Mouse (Mus musculus): ENCODE data around the gene Alg2. TPM values are rescaled to one million over a fixed set of nuclear protein-coding genes. Genes with fewer than 3 reads are reported as not detected.

The Alg2 gene
- polyA plus RNA-seq (2015; fragmentation: Nextera tagmentation; extraction: Ambion mirVana): 250 and 255 TPM in 2 replicates

DNA sequence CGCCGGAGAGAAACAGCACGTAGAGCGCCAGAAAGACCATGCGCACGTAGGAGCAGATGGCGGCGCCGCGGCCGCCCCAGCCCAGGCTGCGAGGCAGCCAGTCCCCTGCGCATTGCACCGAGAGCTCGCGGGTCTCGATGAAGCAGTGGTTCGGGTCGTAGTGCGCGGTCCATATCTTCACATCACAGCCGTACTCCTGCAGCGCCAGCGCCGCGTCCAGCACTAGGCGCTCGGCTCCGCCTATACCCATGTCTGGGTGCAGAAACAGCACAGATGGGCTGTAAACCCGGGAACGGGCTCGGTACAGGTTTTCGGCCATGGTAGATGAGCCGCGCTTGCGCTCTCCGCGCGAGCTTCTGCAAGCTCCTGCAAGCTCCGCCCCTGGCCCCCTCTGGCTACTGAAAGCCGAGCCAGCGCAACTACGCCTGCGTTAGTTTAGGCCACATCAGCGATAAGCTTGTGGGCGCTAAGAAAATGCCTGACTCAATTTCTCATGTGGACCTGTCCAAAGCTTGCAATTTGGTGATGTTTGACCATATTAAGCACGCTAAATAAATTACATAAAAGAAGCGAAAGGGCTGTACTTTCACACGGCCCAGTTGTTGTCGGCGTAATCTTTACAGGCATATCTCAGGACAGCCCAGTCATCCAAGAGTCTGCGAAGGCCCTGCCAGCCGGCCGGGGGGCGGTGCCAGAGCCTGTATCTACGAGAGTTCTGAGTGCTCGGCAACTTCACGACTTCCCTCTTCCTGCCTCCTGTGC lies at the start of gene Alg2, which contains the start of gene Sec61b:
TSS of gene Alg2 (minus strand) at position 366 of the 762 bp plus-strand sequence.
TSS of gene Sec61b (plus strand) at position 691 of the 762 bp plus-strand sequence.
- peak within 1 kb of the TSS; percentile 90 for H3K9ac ChIP-seq (replicated peaks)
- H3K4me2 ChIP-seq (replicated peaks): peak within 1 kb of the TSS; percentile 68
- peak within 1 kb of the TSS; percentile 98 for H3K27ac ChIP-seq
- WGBS: under 1% methylated on average over 57 of the region's 58 CpGs
- H3K27me3 ChIP-seq: no peaks in the 10 kb centered on the region
- peaks cover 33% of the 10 kb centered on the region for H3K4me1 ChIP-seq (replicated peaks)
- H3K9me3 ChIP-seq: no peaks in the 10 kb centered on the region; the same call in 1 of the 2 replicates
- H3K4me3 ChIP-seq (replicated peaks): peak within 1 kb of the TSS; percentile 79
- ATAC-seq: peak; percentile 98
- peaks cover 58% of the 10 kb centered on the region for H3K36me3 ChIP-seq

DNA sequence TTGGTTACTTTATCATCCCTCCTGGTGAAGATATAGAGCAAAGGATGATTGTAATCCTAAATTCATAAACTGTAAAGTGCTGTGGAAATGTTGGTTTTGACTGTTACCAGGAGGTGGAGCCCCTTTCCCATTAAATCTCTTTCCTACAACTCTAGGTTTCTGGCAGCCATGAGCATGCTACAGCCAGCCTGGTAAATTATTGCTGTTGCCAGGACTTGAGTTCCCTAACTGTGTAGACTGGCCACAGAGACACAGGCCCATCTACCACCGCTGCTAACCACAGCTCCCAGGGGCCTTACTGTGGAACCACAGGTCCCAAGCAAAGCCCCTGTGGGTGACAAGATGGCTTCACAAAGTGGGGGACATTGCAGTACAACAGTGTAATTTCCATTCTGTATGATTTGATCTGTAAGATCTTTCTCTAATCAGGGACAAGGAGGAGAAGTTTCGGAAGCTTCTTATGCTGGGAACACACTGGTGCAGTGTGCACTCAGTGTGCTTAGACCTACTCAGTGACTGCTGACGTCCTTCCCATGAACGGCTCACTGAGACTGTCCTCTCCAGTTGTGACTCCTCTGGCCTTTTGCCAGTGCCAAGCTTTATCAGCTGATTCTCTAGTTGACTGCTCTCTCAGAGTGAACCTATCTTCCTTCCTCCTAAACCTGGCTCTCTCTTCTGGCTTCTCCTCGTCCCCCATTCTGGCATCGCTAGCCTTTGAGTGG lies 47.9 kb upstream of the Alg2 start:
- Histone ChIP-seq H3K36me3 (no peaks in the 10 kb centered on the region), H3K9ac (replicated peaks) (no peak overlapping the region), H3K27ac (no peak overlapping the region), H3K4me2 (replicated peaks) (no peak overlapping the region), H3K4me3 (replicated peaks) (no peak overlapping the region), H3K27me3 (no peaks in the 10 kb centered on the region), H3K4me1 (replicated peaks) (peaks cover 11% of the 10 kb centered on the region; the same call in 1 of the 2 replicates), H3K9me3 (no peaks in the 10 kb centered on the region)
- WGBS: 88% methylated on average over 6 of the region's 6 CpGs
- peak; percentile 66; the same call in 1 of the 2 replicates for ATAC-seq

DNA sequence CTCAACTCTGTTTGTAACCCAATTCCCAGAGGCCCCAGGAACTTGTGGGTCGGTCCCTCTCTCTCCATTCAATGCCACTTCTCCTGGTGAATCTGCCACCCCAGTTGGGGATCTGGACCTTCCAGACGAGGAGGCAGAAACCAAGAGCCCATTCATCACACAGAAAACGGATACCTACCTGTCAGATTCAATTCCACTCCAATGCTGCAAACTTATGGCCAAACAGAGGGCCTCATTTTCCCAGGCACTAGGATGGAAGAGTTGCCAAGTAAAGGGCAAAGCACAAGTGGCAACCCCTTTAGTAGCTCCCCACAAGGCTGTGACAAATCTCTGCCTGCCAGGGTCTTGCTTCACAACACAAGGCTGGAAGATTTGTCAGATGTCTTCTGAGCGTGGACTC lies 45.9 kb upstream of the Alg2 start:
- no peaks in the 10 kb centered on the region for H3K27me3 ChIP-seq
- no peak for ATAC-seq
- no peak overlapping the region for H3K4me3 ChIP-seq (replicated peaks)
- H3K4me1 ChIP-seq (replicated peaks): peaks cover 11% of the 10 kb centered on the region; the same call in 1 of the 2 replicates
- H3K36me3 ChIP-seq: no peaks in the 10 kb centered on the region
- WGBS: 72% methylated on average over 4 of the region's 4 CpGs
- no peak overlapping the region for H3K27ac ChIP-seq
- H3K4me2 ChIP-seq (replicated peaks): no peak overlapping the region
- no peaks in the 10 kb centered on the region for H3K9me3 ChIP-seq
- H3K9ac ChIP-seq (replicated peaks): no peak overlapping the region

DNA sequence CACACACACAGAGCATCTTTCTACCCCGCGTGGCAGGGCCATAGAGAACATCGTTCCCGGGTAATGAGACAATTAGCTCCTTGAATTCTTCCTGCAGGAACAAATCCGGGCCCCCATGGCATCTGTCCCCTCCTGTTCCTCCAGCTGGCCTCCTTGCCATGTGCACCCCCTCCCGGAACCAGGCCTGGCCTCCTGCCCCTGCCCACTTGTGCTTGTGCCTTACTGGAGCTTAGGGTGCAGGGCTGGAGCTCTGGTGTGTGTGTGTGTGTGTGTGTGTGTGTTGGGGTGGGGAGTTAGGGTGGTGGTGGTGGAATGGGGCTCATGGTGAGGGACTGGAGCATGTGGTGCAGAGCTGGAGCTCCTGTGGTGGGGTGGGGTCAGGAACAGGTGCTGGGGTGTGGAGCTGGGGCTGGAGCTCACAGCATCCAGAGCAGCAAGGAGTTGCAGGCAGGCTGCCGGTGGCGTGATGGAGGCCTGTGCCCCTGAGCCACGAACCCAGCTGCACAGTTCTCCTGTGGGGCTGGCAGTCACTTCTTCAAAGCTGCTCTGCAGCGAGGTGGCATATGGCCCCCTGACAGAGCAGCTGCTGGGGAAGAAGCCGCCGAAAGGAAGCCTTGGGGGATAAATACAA lies 44.5 kb upstream of the Alg2 start:
- Histone ChIP-seq H3K4me2 (replicated peaks) (no peak overlapping the region; the same call in 1 of the 2 replicates), H3K4me3 (replicated peaks) (no peak overlapping the region), H3K27me3 (no peaks in the 10 kb centered on the region), H3K4me1 (replicated peaks) (peaks cover 11% of the 10 kb centered on the region; the same call in 1 of the 2 replicates), H3K36me3 (no peaks in the 10 kb centered on the region), H3K9me3 (no peaks in the 10 kb centered on the region), H3K27ac (no peak overlapping the region), H3K9ac (replicated peaks) (no peak overlapping the region)
- ATAC-seq: peak; percentile 68
- 53% methylated on average over 12 of the region's 12 CpGs for WGBS

DNA sequence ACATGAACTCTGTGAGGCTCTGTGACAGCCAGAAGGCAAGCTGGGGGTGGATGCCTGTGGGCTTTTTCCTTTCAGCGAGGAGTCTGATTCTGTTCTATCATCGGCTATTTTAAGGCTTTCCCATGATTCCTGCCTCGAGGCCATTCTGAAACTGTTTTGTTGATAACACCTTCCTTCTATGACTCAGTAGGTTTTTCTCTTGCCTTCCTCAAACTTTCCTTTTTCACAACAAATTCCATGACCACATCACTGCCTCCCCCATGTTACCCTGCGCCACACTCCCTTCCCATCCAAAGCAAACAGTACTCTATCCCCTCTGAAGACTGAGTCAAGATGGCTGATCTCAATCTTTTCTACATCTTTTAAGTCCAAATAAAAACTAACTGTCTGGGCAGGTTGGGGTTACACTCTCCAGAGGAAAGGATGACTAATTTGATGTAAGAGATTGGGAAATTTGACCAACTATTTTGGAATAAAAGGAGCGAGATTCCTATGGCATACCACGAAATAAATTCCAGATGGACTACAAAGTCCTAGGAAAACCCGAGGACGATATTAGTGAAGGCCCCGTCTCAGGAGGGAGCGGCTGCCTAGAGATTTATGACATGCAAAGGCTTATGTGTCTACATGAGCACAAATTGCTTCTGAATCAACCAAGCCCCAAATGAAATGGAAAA lies 30.8 kb upstream of the Alg2 start:
- no peak for ATAC-seq
- Histone ChIP-seq H3K9me3 (no peaks in the 10 kb centered on the region), H3K4me1 (replicated peaks) (no peaks in the 10 kb centered on the region), H3K27ac (no peak overlapping the region), H3K9ac (replicated peaks) (no peak overlapping the region), H3K36me3 (no peaks in the 10 kb centered on the region), H3K4me3 (replicated peaks) (no peak overlapping the region), H3K27me3 (no peaks in the 10 kb centered on the region), H3K4me2 (replicated peaks) (no peak overlapping the region)
- 88% methylated on average over 10 of the region's 10 CpGs for WGBS

DNA sequence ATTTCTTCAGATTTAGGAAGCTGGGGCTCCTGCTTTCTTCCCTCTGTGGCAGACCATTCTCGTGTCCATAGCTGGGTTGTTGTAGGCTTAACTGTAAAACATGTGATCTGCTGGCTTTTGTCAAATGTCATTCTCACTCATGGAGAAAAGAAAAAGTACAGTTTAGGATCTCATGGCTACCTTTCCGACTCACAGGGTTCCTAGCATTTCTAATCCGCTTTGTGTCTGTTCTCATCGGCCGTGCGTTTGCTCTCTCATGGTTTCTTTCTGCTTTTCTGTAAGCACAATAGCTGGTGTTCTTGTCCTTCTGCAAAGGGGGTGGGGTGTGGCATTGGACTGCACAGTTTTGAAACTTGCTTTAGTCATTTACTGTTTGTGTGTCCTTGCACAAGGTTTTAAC lies 28.9 kb upstream of the Alg2 start:
- Histone ChIP-seq H3K36me3 (no peaks in the 10 kb centered on the region), H3K4me3 (replicated peaks) (no peak overlapping the region), H3K9ac (replicated peaks) (no peak overlapping the region), H3K9me3 (no peaks in the 10 kb centered on the region), H3K27me3 (no peaks in the 10 kb centered on the region), H3K4me1 (replicated peaks) (no peaks in the 10 kb centered on the region), H3K4me2 (replicated peaks) (no peak overlapping the region), H3K27ac (no peak overlapping the region)
- ATAC-seq: no peak
- 82% methylated on average over 6 of the region's 6 CpGs for WGBS

DNA sequence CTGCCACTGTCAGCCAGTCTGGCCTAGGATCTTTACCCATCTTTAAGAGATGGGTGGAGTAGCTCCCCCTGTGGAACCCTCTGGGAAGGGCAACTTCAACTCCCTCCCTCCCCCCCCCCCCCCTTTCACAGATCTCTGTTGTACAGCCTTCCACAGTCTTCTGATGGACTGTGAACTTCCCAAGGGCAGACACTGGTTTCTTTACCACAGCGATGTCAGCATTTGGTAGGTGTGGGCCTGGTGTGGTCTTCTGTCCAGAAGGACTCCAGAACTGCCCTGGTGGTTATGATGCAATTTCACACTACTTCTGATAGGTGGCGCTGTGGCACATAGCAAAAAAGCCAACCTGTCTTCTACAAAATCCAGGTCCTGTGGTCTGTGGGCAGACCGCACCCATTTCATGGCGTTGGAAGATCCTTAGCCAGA lies 28.4 kb upstream of the Alg2 start:
- no peaks in the 10 kb centered on the region for H3K9me3 ChIP-seq
- H3K27me3 ChIP-seq: no peaks in the 10 kb centered on the region
- peak; percentile 65; the same call in 1 of the 2 replicates for ATAC-seq
- H3K4me1 ChIP-seq (replicated peaks): no peaks in the 10 kb centered on the region
- no peak overlapping the region for H3K27ac ChIP-seq
- H3K4me2 ChIP-seq (replicated peaks): no peak overlapping the region
- no peak overlapping the region for H3K4me3 ChIP-seq (replicated peaks)
- no peaks in the 10 kb centered on the region for H3K36me3 ChIP-seq
- 36% methylated on average over 4 of the region's 4 CpGs for WGBS
- H3K9ac ChIP-seq (replicated peaks): no peak overlapping the region

DNA sequence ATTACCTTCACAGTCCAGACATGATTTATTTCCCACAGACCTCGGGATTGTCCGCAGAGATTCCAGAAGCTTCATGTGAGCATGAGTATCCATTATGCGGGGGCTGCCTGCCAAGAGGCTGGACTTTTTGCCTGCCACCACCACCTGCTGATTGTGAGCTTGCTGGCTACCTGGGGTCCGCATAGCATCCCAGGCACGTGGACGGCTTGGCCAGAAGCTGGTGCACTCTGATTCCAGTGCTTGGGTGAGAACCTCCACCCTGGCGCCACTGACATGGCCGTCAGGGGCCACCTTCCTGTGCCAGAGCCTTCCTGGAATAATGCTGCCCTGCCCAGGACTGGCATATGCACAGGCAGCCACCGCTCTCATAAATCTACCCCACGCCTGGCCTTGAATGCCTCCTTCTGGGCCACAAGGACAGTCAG lies 25.0 kb upstream of the Alg2 start:
- no peak overlapping the region for H3K9ac ChIP-seq (replicated peaks)
- no peak for ATAC-seq
- H3K4me1 ChIP-seq (replicated peaks): no peaks in the 10 kb centered on the region
- H3K27me3 ChIP-seq: no peaks in the 10 kb centered on the region
- 90% methylated on average over 10 of the region's 10 CpGs for WGBS
- H3K4me2 ChIP-seq (replicated peaks): no peak overlapping the region
- no peak overlapping the region for H3K27ac ChIP-seq
- H3K4me3 ChIP-seq (replicated peaks): no peak overlapping the region
- H3K9me3 ChIP-seq: no peaks in the 10 kb centered on the region
- H3K36me3 ChIP-seq: no peaks in the 10 kb centered on the region

DNA sequence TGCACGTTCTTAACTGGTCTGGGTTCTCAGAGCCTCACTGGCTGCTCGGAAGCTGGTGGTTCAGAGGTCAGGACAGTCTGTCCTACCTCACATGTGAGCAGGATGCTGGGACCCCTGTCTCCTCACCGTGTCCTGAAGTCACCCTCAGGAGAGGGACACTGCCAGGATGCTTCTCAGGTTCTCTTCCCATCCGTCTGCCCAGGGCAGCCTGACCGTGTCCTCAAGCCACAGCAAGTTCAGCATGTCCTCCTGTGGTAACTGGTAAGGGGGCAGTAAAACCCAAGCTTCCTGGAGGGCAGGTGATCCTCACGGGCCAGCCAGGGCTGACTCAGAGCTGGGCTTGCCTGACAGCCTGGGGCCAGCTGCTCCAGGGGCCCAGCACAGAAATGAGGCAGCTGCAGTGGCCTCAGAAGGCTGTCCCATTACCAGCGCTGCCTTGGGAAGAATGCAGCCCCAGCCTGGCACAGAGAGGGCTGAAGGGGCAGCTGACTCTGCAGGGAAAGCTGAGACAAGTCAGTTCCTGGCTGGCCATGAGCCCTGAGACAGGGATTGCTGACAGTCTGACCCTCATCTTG lies 23.8 kb upstream of the Alg2 start:
- no peak for ATAC-seq
- Histone ChIP-seq H3K4me1 (replicated peaks) (peaks cover 6% of the 10 kb centered on the region), H3K27ac (no peak overlapping the region), H3K9me3 (no peaks in the 10 kb centered on the region), H3K36me3 (no peaks in the 10 kb centered on the region), H3K4me2 (replicated peaks) (no peak overlapping the region), H3K27me3 (no peaks in the 10 kb centered on the region), H3K4me3 (replicated peaks) (no peak overlapping the region), H3K9ac (replicated peaks) (no peak overlapping the region)
- WGBS: 76% methylated on average over 7 of the region's 7 CpGs

DNA sequence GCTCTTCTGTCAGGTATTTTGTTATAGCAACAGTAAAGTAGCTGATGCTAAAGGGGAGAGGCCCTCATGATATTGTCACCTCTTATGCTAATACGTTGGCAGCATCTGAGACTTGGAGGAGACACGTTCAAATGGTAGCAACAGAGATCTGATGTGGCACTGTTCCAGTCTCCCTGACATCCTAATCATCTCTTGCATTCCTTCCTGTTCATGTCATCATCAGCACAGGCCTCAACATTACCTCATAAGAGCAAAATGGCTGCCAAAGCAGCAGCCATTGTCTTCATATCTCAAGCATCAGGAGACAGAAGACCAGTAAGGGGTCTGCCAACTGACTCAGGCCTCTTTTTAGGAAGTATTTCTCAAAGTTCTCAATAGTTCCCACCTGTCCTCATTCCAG lies 20.6 kb upstream of the Alg2 start:
- H3K36me3 ChIP-seq: no peaks in the 10 kb centered on the region
- no peak overlapping the region for H3K4me3 ChIP-seq (replicated peaks)
- H3K9me3 ChIP-seq: no peaks in the 10 kb centered on the region
- no peak overlapping the region for H3K27ac ChIP-seq
- no peak overlapping the region for H3K9ac ChIP-seq (replicated peaks)
- 82% methylated on average over 2 of the region's 2 CpGs for WGBS
- ATAC-seq: no peak
- peaks cover 21% of the 10 kb centered on the region for H3K4me1 ChIP-seq (replicated peaks)
- H3K4me2 ChIP-seq (replicated peaks): no peak overlapping the region
- H3K27me3 ChIP-seq: no peaks in the 10 kb centered on the region

DNA sequence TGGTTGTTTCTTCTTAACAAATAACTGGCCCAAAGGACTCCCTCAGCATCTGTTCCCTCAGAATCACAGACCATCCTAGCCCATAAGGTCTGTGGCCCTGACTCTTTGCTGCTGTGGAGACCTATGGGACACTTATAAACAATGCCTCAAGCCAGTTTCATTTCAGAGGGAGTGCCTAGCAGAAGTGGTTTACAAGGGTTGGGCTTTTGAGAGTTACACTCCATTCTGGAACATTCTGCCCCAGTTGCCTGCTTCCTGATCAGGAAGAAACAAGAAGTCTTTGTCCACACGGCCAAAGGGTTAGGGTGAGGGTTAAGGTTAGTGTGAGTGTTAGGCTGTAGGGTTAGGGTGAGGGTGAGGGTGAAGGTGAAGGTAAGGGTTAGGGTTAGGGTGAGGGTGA lies 20.0 kb upstream of the Alg2 start:
- Histone ChIP-seq H3K27ac (no peak overlapping the region), H3K36me3 (no peaks in the 10 kb centered on the region), H3K27me3 (no peaks in the 10 kb centered on the region), H3K9me3 (no peaks in the 10 kb centered on the region), H3K4me1 (replicated peaks) (peaks cover 21% of the 10 kb centered on the region), H3K4me3 (replicated peaks) (no peak overlapping the region), H3K4me2 (replicated peaks) (no peak overlapping the region), H3K9ac (replicated peaks) (no peak overlapping the region)
- ATAC-seq: no peak
- 91% methylated on average over 1 of the region's 1 CpGs for WGBS
